Mouse (Mus musculus) liver, embryonic 14.5 days (tissue): ENCODE measurements around the gene Fnip2.

Source experiments
- CTCF ChIP-seq: IDR thresholded peaks from 2 replicates; pipeline ENCODE4 v1.5.1; 2016; ENCODE audit warnings: antibody characterized with exemption, low read depth, control low read depth
- EP300 ChIP-seq: IDR thresholded peaks from 2 replicates; pipeline ENCODE4 v1.6.1; 2016; ENCODE audit warnings: antibody characterized with exemption, low read depth

GRCm38 (mm10) chr3:79548681-79549437 is 18.7 kb downstream of the Fnip2 start:
- TF ChIP-seq EP300 (no peak), CTCF (no peak)
